Mouse (Mus musculus) limb, embryonic 11.5 days (tissue): ENCODE results near the gene Agbl3. TPM values are rescaled to one million over a fixed set of nuclear protein-coding genes. Genes with fewer than 3 reads are reported as not detected.

Source experiments
- ATAC-seq: fragments of 200-750 bp; cut with Nextera tagmentation; 2 replicates; pipeline ENCODE4 v1.8.0; 2017; ENCODE audit warnings: low read depth; ENCODE audit not compliant: insufficient number of reproducible peaks, low FRiP score, low TSS enrichment
- DNase-seq: peaks from one replicate; pipeline ENCODE4 v3.0.0-alpha.2; 2015; ENCODE audit warnings: low spot score
- H3K27ac ChIP-seq: fragments of 300-500 bp; sonication (generic); replicated peaks from 2 replicates; pipeline ENCODE4 v1.5.1; 2014; ENCODE audit warnings: low read depth, mild to moderate bottlenecking, low read length
- H3K27me3 ChIP-seq: fragments of 300-500 bp; sonication (generic); 2 replicates; pipeline ENCODE4 v1.6.1; 2014; ENCODE audit warnings: mild to moderate bottlenecking, low read length, mixed read lengths; ENCODE audit not compliant: control insufficient read depth, insufficient read depth
- H3K36me3 ChIP-seq: fragments of 300-500 bp; sonication (generic); 2 replicates; pipeline ENCODE4 v1.6.1; 2014; ENCODE audit warnings: mild to moderate bottlenecking, low read length, moderate library complexity, mixed read lengths; ENCODE audit not compliant: control insufficient read depth, insufficient read depth
- H3K4me1 ChIP-seq: fragments of 300-500 bp; sonication (generic); 2 replicates; pipeline ENCODE4 v1.6.1; 2014; ENCODE audit warnings: low read length, mixed read lengths; ENCODE audit not compliant: control insufficient read depth, insufficient read depth
- H3K4me2 ChIP-seq: fragments of 300-500 bp; sonication (generic); 2 replicates; pipeline ENCODE4 v1.6.1; 2014; ENCODE audit warnings: low read depth, mild to moderate bottlenecking, moderate library complexity; ENCODE audit not compliant: severe bottlenecking
- H3K4me3 ChIP-seq: fragments of 300-500 bp; sonication (generic); 2 replicates; pipeline ENCODE4 v1.5.1; 2014; ENCODE audit warnings: low read depth, low read length
- H3K9ac ChIP-seq: fragments of 300-500 bp; sonication (generic); 2 replicates; pipeline ENCODE4 v1.6.1; 2014; ENCODE audit warnings: mild to moderate bottlenecking, low read length
- H3K9me3 ChIP-seq: fragments of 300-500 bp; sonication (generic); 2 replicates; pipeline ENCODE4 v1.6.1; 2016; ENCODE audit warnings: low read length; ENCODE audit not compliant: control insufficient read depth
- WGBS: fragments of 180-500 bp; shearing (Covaris S2); extraction: QIAGEN DNeasy Blood & Tissue Kit; methylation state at CpG from one replicate; pipeline ENCODE4 v1.1.7; 2014; 5-methylcytosine and 5-hydroxymethylcytosine counted together
- polyA plus RNA-seq: library from polyadenylated mRNA; unstranded; fragments of >200 nt; fragmentation: Nextera tagmentation; extraction: Ambion mirVana; gene quantifications from 2 replicates; pipeline ENCODE4 v1.2.1, GENCODE M21; 2014

The Agbl3 gene
- polyA plus RNA-seq, 1 experiment from 2014 or later: 6.1 TPM

GRCm38 (mm10) chr6:34901911-34902444 is 121.7 kb downstream of the Agbl3 start:
- no peak overlapping the region for H3K4me3 ChIP-seq
- ATAC-seq: no peak

GRCm38 (mm10) chr6:34902578-34902977 is 122.3 kb downstream of the Agbl3 start:
- Histone ChIP-seq H3K4me1 (no peaks in the 10 kb centered on the region), H3K36me3 (peaks cover 2% of the 10 kb centered on the region), H3K27me3 (no peaks in the 10 kb centered on the region), H3K9ac (no peak overlapping the region), H3K4me2 (no peak overlapping the region), H3K4me3 (no peak overlapping the region), H3K27ac (no peak overlapping the region), H3K9me3 (no peaks in the 10 kb centered on the region)
- ATAC-seq: no peak
- WGBS: 91% methylated on average over 7 of the region's 7 CpGs
- no peak for DNase-seq

More at GRCm38 (mm10) chr6:34901911-34902444, 121.7 kb downstream of the Agbl3 start:
- Histone ChIP-seq H3K27me3 (no peaks in the 10 kb centered on the region), H3K9me3 (no peaks in the 10 kb centered on the region), H3K36me3 (peaks cover 2% of the 10 kb centered on the region), H3K27ac (no peak overlapping the region), H3K4me2 (no peak overlapping the region), H3K4me1 (no peaks in the 10 kb centered on the region), H3K9ac (no peak overlapping the region)
- no peak for DNase-seq
- WGBS: 86% methylated on average over 9 of the region's 9 CpGs

GRCm38 (mm10) chr6:34903441-34903840 is 123.2 kb downstream of the Agbl3 start:
- Histone ChIP-seq H3K27me3 (no peaks in the 10 kb centered on the region), H3K4me2 (no peak overlapping the region), H3K27ac (no peak overlapping the region), H3K4me3 (no peak overlapping the region), H3K9ac (no peak overlapping the region), H3K9me3 (no peaks in the 10 kb centered on the region), H3K36me3 (peaks cover 2% of the 10 kb centered on the region), H3K4me1 (no peaks in the 10 kb centered on the region)
- 77% methylated on average over 5 of the region's 5 CpGs for WGBS
- DNase-seq: no peak
- no peak for ATAC-seq

GRCm38 (mm10) chr6:34903851-34904250 is 123.6 kb downstream of the Agbl3 start:
- no peak overlapping the region for H3K9ac ChIP-seq

GRCm38 (mm10) chr6:34904361-34904760 is 124.1 kb downstream of the Agbl3 start:
- Histone ChIP-seq H3K9me3 (no peaks in the 10 kb centered on the region), H3K9ac (no peak overlapping the region), H3K27me3 (no peaks in the 10 kb centered on the region), H3K4me1 (no peaks in the 10 kb centered on the region), H3K4me3 (no peak overlapping the region), H3K36me3 (no peaks in the 10 kb centered on the region; the same call in none of the 2 replicates), H3K4me2 (no peak overlapping the region), H3K27ac (no peak overlapping the region)
- DNase-seq: no peak
- ATAC-seq: no peak
- 86% methylated on average over 6 of the region's 6 CpGs for WGBS

More at GRCm38 (mm10) chr6:34903851-34904250, 123.6 kb downstream of the Agbl3 start:
- WGBS: 84% methylated on average over 10 of the region's 10 CpGs
- Histone ChIP-seq H3K4me1 (no peaks in the 10 kb centered on the region), H3K4me2 (no peak overlapping the region), H3K4me3 (no peak overlapping the region), H3K36me3 (peaks cover 2% of the 10 kb centered on the region), H3K27ac (no peak overlapping the region), H3K9me3 (no peaks in the 10 kb centered on the region), H3K27me3 (no peaks in the 10 kb centered on the region)
- DNase-seq: no peak
- no peak for ATAC-seq

GRCm38 (mm10) chr6:34906125-34906524 is 125.9 kb downstream of the Agbl3 start:
- Histone ChIP-seq H3K36me3 (no peaks in the 10 kb centered on the region; the same call in none of the 2 replicates), H3K27me3 (no peaks in the 10 kb centered on the region), H3K27ac (no peak overlapping the region), H3K4me3 (no peak overlapping the region), H3K4me2 (no peak overlapping the region), H3K4me1 (peaks cover 6% of the 10 kb centered on the region; the same call in 1 of the 2 replicates), H3K9me3 (no peaks in the 10 kb centered on the region), H3K9ac (no peak overlapping the region)
- no peak for DNase-seq
- 85% methylated on average over 2 of the region's 2 CpGs for WGBS
- no peak for ATAC-seq

GRCm38 (mm10) chr6:34906661-34907060 is 126.4 kb downstream of the Agbl3 start:
- no peak overlapping the region for H3K4me3 ChIP-seq
- peaks cover 6% of the 10 kb centered on the region; the same call in 1 of the 2 replicates for H3K4me1 ChIP-seq
- no peaks in the 10 kb centered on the region for H3K9me3 ChIP-seq
- WGBS: 93% methylated on average over 4 of the region's 4 CpGs
- H3K9ac ChIP-seq: no peak overlapping the region
- no peak overlapping the region for H3K4me2 ChIP-seq
- no peak overlapping the region for H3K27ac ChIP-seq
- no peaks in the 10 kb centered on the region for H3K27me3 ChIP-seq
- DNase-seq (no peak), ATAC-seq (no peak)
- H3K36me3 ChIP-seq: no peaks in the 10 kb centered on the region; the same call in none of the 2 replicates

- WGBS: 43% methylated on average over 2 of the region's 2 CpGs
- H3K4me3 ChIP-seq: no peak overlapping the region
- ATAC-seq: no peak
- no peaks in the 10 kb centered on the region for H3K27me3 ChIP-seq
- H3K27ac ChIP-seq: no peak overlapping the region
- H3K9me3 ChIP-seq: no peaks in the 10 kb centered on the region
- no peak overlapping the region for H3K9ac ChIP-seq
- peaks cover 6% of the 10 kb centered on the region; the same call in 1 of the 2 replicates for H3K4me1 ChIP-seq
- no peak for DNase-seq
- no peaks in the 10 kb centered on the region; the same call in 1 of the 2 replicates for H3K36me3 ChIP-seq
- no peak overlapping the region for H3K4me2 ChIP-seq
Observed at GRCm38 (mm10) chr6:34907121-34907614, 126.9 kb downstream of the Agbl3 start.
